Mouse (Mus musculus) adrenal gland, adult 18-20 months (tissue): ENCODE data around the gene Ogg1. TPM values are rescaled to one million over a fixed set of nuclear protein-coding genes. Genes with fewer than 3 reads are reported as not detected.

Source experiments
- DNase-seq, 2 experiments: peaks; one replicate each; pipeline ENCODE4 v3.0.0; 2021 to 2022; ENCODE audit warnings: low spot score in 2 of 2
- total RNA-seq, 2 experiments: library from RNA; stranded (reverse); gene quantifications; 1 replicate in 1 of 2; 2 replicates in 1 of 2; pipeline ENCODE4 v1.2.3; 2021

The Ogg1 gene
- total RNA-seq, 2 experiments from 2014 or later: 10.0 to 10.3 TPM

GRCm38 (mm10) chr6:113368124-113368523, 41.4 kb downstream of the Ogg1 start:
- no peak for DNase-seq

- no peak for DNase-seq
Observed at GRCm38 (mm10) chr6:113368577-113368976, 41.8 kb downstream of the Ogg1 start.

- DNase-seq: no peak
Observed at GRCm38 (mm10) chr6:113370194-113370929, 43.6 kb downstream of the Ogg1 start.

GRCm38 (mm10) chr6:113373491-113373890, 46.7 kb downstream of the Ogg1 start:
- DNase-seq: no peak

GRCm38 (mm10) chr6:113377172-113377495, 50.4 kb downstream of the Ogg1 start:
- DNase-seq: no peak

GRCm38 (mm10) chr6:113377496-113378385, 51.0 kb downstream of the Ogg1 start, which contains the start of the genes Tada3 and Arpc4:
Tada3 (minus strand) TSS chr6:113377883.
Arpc4 (plus strand) TSS chr6:113378115.
- DNase-seq: peak; percentile 90

- no peak for DNase-seq
Observed at GRCm38 (mm10) chr6:113379246-113379645, 52.5 kb downstream of the Ogg1 start.

- no peak for DNase-seq
Observed at GRCm38 (mm10) chr6:113380480-113380879, 53.7 kb downstream of the Ogg1 start.

GRCm38 (mm10) chr6:113384351-113384927, 57.7 kb downstream of the Ogg1 start:
- DNase-seq: no peak

Other genes with a start within 250 kb of the Ogg1 start
- 10 to 100 TPM; 72.2 to 86.2 TPM for gene Setd5, start 249.6 kb upstream of the Ogg1 start, total RNA-seq
- 1 to 10 TPM; 4.1 to 4.3 TPM for gene Lhfpl4, start 131.6 kb upstream of the Ogg1 start, total RNA-seq
- 10 to 100 TPM; 18.2 to 18.4 TPM for gene Mtmr14, start 89.1 kb upstream of the Ogg1 start, total RNA-seq
- gene Cpne9, start 44.7 kb upstream of the Ogg1 start, total RNA-seq: 1 to 10 TPM; 2.8 to 4.4 TPM
- 10 to 100 TPM; 25.4 to 26.4 TPM for gene Brpf1, start 19.8 kb upstream of the Ogg1 start, total RNA-seq
- 10 to 100 TPM; 53.1 to 55.4 TPM for gene Camk1, start 17.0 kb downstream of the Ogg1 start, total RNA-seq
- gene Tada3, start 50.9 kb downstream of the Ogg1 start, total RNA-seq: 10 to 100 TPM; 31.9 to 36.1 TPM
- 100 to 1,000 TPM; 184 to 190 TPM for gene Arpc4, start 51.1 kb downstream of the Ogg1 start, total RNA-seq
- 1 to 10 TPM; 3.0 to 4.0 TPM for gene Ttll3, start 62.3 kb downstream of the Ogg1 start, total RNA-seq
- 1 to 10 TPM; 6.3 to 8.5 TPM for gene Rpusd3, start 92.4 kb downstream of the Ogg1 start, total RNA-seq
- 100 to 1,000 TPM; 321 to 750 TPM for gene Cidec, start 108.8 kb downstream of the Ogg1 start, total RNA-seq
- 10 to 100 TPM; 47.2 to 49.7 TPM for gene Jagn1, start 115.6 kb downstream of the Ogg1 start, total RNA-seq
- gene Il17re, start 131.5 kb downstream of the Ogg1 start, total RNA-seq: 1 to 10 TPM in 1 of 2 experiments, under 1 TPM in 1; 0.83 to 2.6 TPM
- 10 to 100 TPM; 19.9 to 26.9 TPM for gene Il17rc, start 144.5 kb downstream of the Ogg1 start, total RNA-seq
- gene Creld1, start 156.3 kb downstream of the Ogg1 start, total RNA-seq: 10 to 100 TPM; 53.7 to 55.8 TPM
- under 1 TPM in 1 of 2 experiments, not detected in 1; 0.32 TPM for gene Prrt3, start 175.0 kb downstream of the Ogg1 start, total RNA-seq
- 100 to 1,000 TPM in 1 of 2 experiments, 10 to 100 TPM in 1; 89.8 to 107 TPM for gene Emc3, start 204.7 kb downstream of the Ogg1 start, total RNA-seq
- under 1 TPM; 0.19 to 0.43 TPM for gene Fancd2, start 204.7 kb downstream of the Ogg1 start, total RNA-seq